Comparison of ENCODE assay signal across 8 mouse cellular contexts in the genomic region with DNA sequence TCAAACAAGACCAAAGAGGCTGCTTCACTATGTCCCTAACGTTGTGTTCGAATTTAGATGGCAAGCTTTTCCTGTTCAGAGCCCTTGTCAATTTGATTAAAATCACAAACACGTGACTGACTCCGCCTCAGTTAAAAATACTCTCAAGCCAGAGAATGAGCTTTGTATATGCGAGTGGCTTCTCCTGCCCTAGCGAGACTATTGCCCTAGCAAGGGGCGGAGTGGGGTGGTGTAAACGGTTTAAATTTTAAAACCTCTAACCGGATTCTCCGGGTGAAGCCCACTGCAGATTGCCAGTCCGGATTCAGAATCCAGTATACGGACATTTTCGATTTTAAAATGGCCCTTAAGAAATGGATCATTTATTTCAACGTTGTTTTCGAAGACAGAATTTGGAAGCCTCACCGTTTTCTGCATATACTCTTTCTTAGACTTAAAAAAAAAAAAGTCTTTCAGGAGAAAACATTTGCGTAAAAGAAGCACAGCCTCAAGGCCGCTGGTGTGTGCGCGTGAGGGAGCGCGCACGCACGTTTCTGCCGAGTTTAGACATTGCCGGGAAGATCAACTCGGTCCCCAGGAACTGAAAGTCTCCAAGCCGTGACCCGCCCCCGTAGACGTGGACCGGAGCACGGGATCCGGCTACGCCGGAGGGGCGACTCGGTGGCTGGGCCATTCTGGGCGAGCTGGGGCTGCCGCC.
DNase-seq lines count a peak whose midpoint lies in the region; ATAC-seq and TF ChIP-seq lines count a peak whose summit lies in the region.

No protein-coding gene starts in this region.

- H3K4me1 ChIP-seq in bone marrow macrophage, adult 2 months (ENCODE audit: control insufficient read depth, insufficient read depth, low read length): peaks cover 16% of the 10 kb centered on the region
- H3K4me1 ChIP-seq in kidney, adult 2 months (ENCODE audit: control insufficient read depth, insufficient read depth, low read length): no peaks in the 10 kb centered on the region
- H3K4me1 ChIP-seq in liver, embryonic 11.5 days (replicated peaks; ENCODE audit: control insufficient read depth, insufficient read depth, low read length): peaks cover 2% of the 10 kb centered on the region; the same call in 1 of the 2 replicates
- peaks cover 12% of the 10 kb centered on the region for H3K4me1 ChIP-seq in neural tube, embryonic 12.5 days

- peak overlapping the region; percentile 59 for H3K27ac ChIP-seq in bone marrow macrophage, adult 2 months (ENCODE audit: insufficient read depth, low read depth, low read length)
- no peak overlapping the region for H3K27ac ChIP-seq in kidney, adult 2 months (ENCODE audit: insufficient read depth, low read depth, low read length)
- H3K27ac ChIP-seq in liver, embryonic 11.5 days (ENCODE audit: low read depth, low read length): no peak overlapping the region
- no peak overlapping the region for H3K27ac ChIP-seq in neural tube, embryonic 12.5 days

- peak; percentile 45 to 88 for DNase-seq in right cerebral cortex, adult 2 months (ENCODE audit: low spot score in 2 of 2)
- no peak for DNase-seq in right cerebral cortex, postnatal 25 days
- DNase-seq in heart, adult 18-20 months: peak; percentile 43 to 92
- DNase-seq in kidney, adult 2 months: peak; percentile 35
- no peak for DNase-seq in liver, embryonic 11.5 days (ENCODE audit: low spot score)
- no peak for DNase-seq in thymus, postnatal 10 days (ENCODE audit: low spot score in 2 of 2)

- no peak; the same call in 1 of the 2 replicates for ATAC-seq in liver, embryonic 11.5 days (replicated peaks; ENCODE audit: low FRiP score)
- ATAC-seq in neural tube, embryonic 12.5 days (ENCODE audit: low FRiP score, low read depth): peak; percentile 83

- H3K4me2 ChIP-seq in liver, embryonic 11.5 days: peak overlapping the region; percentile 88
- H3K4me2 ChIP-seq in neural tube, embryonic 12.5 days (replicated peaks): peak overlapping the region; percentile 79

- peak overlapping the region; percentile 71 for H3K4me3 ChIP-seq in bone marrow macrophage, adult 2 months (ENCODE audit: insufficient read depth, low read length)
- H3K4me3 ChIP-seq in kidney, adult 2 months (ENCODE audit: insufficient read depth, low read depth, low read length): peak overlapping the region; percentile 54
- H3K4me3 ChIP-seq in liver, embryonic 11.5 days (ENCODE audit: low read depth, low read length): peak overlapping the region; percentile 66
- H3K4me3 ChIP-seq in neural tube, embryonic 12.5 days: peak overlapping the region; percentile 65

- H3K9me3 ChIP-seq in liver, embryonic 11.5 days (ENCODE audit: control insufficient read depth, low read length): no peaks in the 10 kb centered on the region
- H3K9me3 ChIP-seq in neural tube, embryonic 12.5 days: no peaks in the 10 kb centered on the region

- no peak for TF ChIP-seq POLR2A in bone marrow macrophage, adult 2 months (IDR thresholded peaks at IDR 0.05; ENCODE audit: borderline replicate concordance, low read depth, low read length)
- TF ChIP-seq POLR2A in kidney, adult 2 months (IDR thresholded peaks at IDR 0.05; ENCODE audit: low read depth, low read length): no peak

- no peaks in the 10 kb centered on the region for H3K36me3 ChIP-seq in kidney, adult 2 months (ENCODE audit: control insufficient read depth, insufficient read depth, low read length)
- H3K36me3 ChIP-seq in liver, embryonic 11.5 days (ENCODE audit: control insufficient read depth, insufficient read depth, low read length): no peaks in the 10 kb centered on the region
- H3K36me3 ChIP-seq in neural tube, embryonic 12.5 days: no peaks in the 10 kb centered on the region

- peak overlapping the region; percentile 32; the same call in 1 of the 2 replicates for H3K9ac ChIP-seq in liver, embryonic 11.5 days (ENCODE audit: low read depth, low read length)
- H3K9ac ChIP-seq in neural tube, embryonic 12.5 days: peak overlapping the region; percentile 63

- 2% methylated on average over 40 of the region's 40 CpGs for WGBS in kidney, adult 2 months
- 2% methylated on average over 40 of the region's 40 CpGs for WGBS in liver, embryonic 11.5 days
- WGBS in neural tube, embryonic 12.5 days: under 1% methylated on average over 40 of the region's 40 CpGs

- no peak for TF ChIP-seq CTCF in bone marrow macrophage, adult 2 months (IDR thresholded peaks at IDR 0.05; ENCODE audit: low read depth, low read length)
- TF ChIP-seq CTCF in kidney, adult 2 months (conservative IDR thresholded peaks at IDR 0.05; ENCODE audit: insufficient read depth, insufficient read length, low read depth, low read length): no peak

- H3K27me3 ChIP-seq in kidney, adult 2 months (replicated peaks; ENCODE audit: control insufficient read depth, insufficient read depth, low read length): no peaks in the 10 kb centered on the region
- peaks cover 8% of the 10 kb centered on the region for H3K27me3 ChIP-seq in liver, embryonic 11.5 days (replicated peaks; ENCODE audit: control insufficient read depth, insufficient read depth, low read length)
- no peaks in the 10 kb centered on the region for H3K27me3 ChIP-seq in neural tube, embryonic 12.5 days (replicated peaks)

Comparison
In these comparisons a context has a peak if more than half of its experiments do, and no peak if none do; other contexts are left out.
1. DNase-seq: peak in right cerebral cortex, adult 2 months (2 of 2), heart, adult 18-20 months (2 of 2) and kidney, adult 2 months (single experiment); none in right cerebral cortex, postnatal 25 days (single experiment), liver, embryonic 11.5 days (single experiment) and thymus, postnatal 10 days (0 of 2).
2. Peak in every context shown above with its lines, with median percentiles within 50 percentile points of each other: H3K4me3 ChIP-seq.